Mouse (Mus musculus) liver, embryonic 14.5 days (tissue): ENCODE results near the gene Ddn.

Source experiments
- CTCF ChIP-seq: IDR thresholded peaks from 2 replicates; pipeline ENCODE4 v1.5.1; 2016; ENCODE audit warnings: antibody characterized with exemption, low read depth, control low read depth
- EP300 ChIP-seq: IDR thresholded peaks from 2 replicates; pipeline ENCODE4 v1.6.1; 2016; ENCODE audit warnings: antibody characterized with exemption, low read depth

DNA sequence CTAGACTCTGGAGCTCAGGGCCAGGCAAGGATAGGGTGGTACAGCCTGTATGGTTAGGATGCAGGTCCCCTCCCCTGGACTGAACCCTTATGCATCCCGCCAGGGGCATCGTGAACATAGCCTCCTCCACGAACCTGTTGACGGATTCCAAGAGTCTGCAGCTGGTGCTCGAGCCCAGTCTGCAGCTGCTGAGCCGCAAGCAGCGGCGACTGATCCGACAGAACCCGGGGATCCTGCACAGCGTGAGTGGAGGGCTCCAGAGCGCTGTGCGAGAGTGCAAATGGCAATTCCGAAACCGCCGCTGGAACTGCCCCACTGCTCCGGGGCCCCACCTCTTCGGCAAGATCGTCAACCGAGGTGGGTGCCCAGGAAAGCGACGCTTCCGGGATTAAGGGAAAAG lies 18.5 kb downstream of the Ddn start:
- no peak for TF ChIP-seq CTCF
- TF ChIP-seq EP300, result no peak
